ENCODE assay signal across 16 mouse cellular contexts in the genomic region with DNA sequence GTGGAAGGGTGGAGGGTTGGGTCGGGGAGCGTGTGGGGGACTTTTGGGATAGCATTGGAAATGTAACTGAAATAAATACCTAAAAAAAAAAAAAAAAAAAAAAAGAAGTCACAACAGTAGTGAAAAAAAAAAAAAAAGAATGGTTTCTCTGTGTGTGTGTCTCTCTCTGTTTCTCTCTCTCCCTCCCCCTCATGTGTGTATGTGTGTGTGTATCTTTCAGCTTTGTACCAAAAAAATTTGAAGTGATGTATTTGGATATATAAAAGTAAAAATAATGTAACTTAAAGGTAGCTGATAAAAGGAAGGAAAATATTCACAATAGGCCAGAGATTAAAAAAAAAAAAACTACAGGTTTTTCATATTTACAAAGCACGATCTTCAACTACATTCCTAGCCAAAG.
"Had no signal": no experiment of that assay in that cellular context is flagged by ENCODE, and none has a peak within 500 bp of the region (broad histone marks: within the 10 kb centered on the region; RNA-seq: fewer than 3 reads in every experiment).

No protein-coding gene starts in this region.

- H3K9ac ChIP-seq: neural tube, embryonic 13.5 days; neural tube, embryonic 15.5 days; stomach, embryonic 15.5 days had no signal

- H3K27ac ChIP-seq: neural tube, embryonic 13.5 days; neural tube, embryonic 15.5 days; stomach, embryonic 15.5 days; stomach, postnatal 0 days had no signal

- H3K9me3 ChIP-seq: neural tube, embryonic 13.5 days; neural tube, embryonic 15.5 days; stomach, embryonic 15.5 days had no signal

- DNase-seq: retina, postnatal 1 day; right cerebral cortex, adult 18-20 months; right cerebral cortex, postnatal 14 days; right cerebral cortex, postnatal 25 days; right cerebral cortex, postnatal 4 days; spleen, adult 18-20 months; thymus, adult 18-20 months; thymus, adult 2 months; thymus, postnatal 14 days; thymus, postnatal 25 days; thymus, postnatal 36 days; thymus, postnatal 4 days had no signal

- H3K27me3 ChIP-seq: neural tube, embryonic 13.5 days; neural tube, embryonic 15.5 days; stomach, embryonic 15.5 days had no signal

- H3K4me3 ChIP-seq: neural tube, embryonic 13.5 days; neural tube, embryonic 15.5 days; stomach, embryonic 15.5 days had no signal

- H3K4me2 ChIP-seq: neural tube, embryonic 13.5 days; neural tube, embryonic 15.5 days; stomach, embryonic 15.5 days had no signal

- H3K36me3 ChIP-seq: neural tube, embryonic 13.5 days; neural tube, embryonic 15.5 days; stomach, embryonic 15.5 days had no signal

- H3K4me1 ChIP-seq: neural tube, embryonic 13.5 days; neural tube, embryonic 15.5 days; stomach, embryonic 15.5 days had no signal
